Mouse (Mus musculus): ENCODE data around the gene Prop1. TPM values are rescaled to one million over a fixed set of nuclear protein-coding genes. Genes with fewer than 3 reads are reported as not detected.

The Prop1 gene
- not detected in 2 replicates for polyA plus RNA-seq (2012; rRNA removed)

DNA sequence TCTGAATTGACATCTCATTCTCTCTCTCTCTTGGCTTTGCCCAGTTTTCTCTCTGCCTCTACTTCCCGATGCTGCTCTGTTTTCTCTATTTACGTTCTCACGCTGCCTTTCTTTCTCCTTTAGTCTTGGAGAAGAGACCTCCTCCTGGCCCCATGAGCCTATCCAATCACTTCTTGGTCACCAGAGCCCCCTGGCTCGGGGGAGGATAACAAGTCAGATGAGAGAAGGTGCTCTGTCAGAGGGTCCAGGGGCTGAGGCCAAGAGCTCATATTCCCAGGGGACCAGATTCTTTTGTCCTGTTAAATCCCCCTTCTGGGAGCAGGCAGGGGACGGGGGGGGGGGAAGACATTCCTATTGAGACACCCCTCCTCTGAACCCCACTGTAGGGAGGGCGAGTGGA, at the start of gene Prop1:
Gene Prop1 (minus strand): TSS at position 101 of the 400 bp plus-strand sequence.

DNA sequence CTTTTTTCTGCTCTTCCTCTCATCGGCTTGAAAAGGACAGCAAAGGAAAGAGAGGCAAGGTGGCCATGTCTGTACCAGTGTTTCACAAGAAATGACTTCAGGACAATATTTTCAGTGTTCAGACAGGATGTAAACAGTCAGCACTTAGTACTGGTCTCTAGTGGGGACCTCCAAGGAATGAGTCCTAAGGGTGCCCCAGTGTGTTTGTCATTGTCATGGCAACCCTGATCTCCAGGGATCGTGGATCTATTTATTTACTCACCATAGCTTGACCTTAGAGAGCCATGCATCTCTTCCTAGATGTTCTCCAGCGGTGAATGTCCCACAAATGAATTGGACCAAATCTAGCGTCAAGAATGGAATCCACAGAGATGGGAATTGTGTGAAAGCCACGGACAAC, 49.7 kb upstream of the Prop1 start, which contains the start of gene Olfr51:
Gene Olfr51 (plus strand): TSS at position 301 of the 400 bp plus-strand sequence.

DNA sequence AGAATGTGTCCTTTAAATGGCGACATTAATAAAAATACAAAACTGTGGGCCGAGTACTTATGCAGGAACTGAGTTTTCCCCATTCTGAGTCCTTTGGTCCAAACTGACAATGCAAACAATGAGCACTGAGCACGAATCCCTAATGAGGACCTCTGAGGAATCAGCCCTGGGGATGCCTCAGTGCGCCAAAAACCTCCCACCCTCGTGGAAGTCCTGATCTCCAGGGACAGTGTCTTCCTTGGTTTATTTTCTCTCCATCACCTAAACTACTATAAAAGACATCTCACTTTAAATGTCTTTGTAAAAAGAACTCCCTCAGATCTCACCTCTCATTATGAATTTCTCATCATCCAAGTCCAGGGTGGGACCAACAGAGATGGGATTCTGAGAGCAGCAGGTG, 28.1 kb upstream of the Prop1 start, which contains the start of gene Olfr1377:
Gene Olfr1377 (plus strand): TSS at position 301 of the 400 bp plus-strand sequence.

DNA sequence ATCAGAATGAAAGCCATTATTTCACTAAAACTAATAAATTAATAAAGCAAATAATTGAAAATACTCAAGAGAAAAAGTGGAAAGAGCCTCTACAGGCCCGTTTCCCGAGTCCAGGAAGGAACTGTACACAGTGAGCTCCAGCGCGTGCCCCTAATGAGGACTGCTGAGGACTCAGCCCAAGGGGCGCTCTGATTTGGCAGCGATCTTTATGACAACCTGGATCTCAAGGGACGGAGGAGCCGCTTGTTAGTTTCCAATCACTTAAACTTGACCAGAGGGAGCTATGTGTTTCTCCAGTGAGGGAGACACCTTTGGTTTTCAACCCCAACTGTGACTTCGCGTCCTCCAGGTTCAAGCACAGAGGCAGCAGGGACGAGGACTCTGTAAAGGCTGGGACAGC, 12.7 kb upstream of the Prop1 start, which contains the start of gene Olfr1378:
Gene Olfr1378 (plus strand): TSS at position 301 of the 400 bp plus-strand sequence.

DNA sequence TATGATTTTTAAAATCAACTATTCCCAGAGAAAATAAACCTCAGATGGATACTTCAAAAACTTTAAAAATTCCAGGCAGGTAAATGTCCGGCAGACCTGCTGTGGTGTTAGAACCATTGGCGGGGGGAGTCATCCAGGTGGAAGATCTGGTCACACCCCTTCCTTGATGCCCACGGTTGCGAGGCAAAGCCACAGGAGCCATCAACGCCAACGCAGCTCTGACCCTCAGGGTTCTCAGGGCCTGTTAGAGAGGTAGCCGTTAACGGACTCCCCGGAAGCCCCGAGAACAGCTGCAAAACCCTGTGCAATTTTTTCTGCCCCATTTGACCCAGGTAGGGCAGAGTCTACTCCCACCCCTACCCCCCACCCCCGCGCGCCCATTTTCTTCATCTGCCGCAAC, 10.1 kb downstream of the Prop1 start, which contains the start of gene 4933414I15Rik:
Gene 4933414I15Rik (minus strand): TSS at position 260 of the 400 bp plus-strand sequence.

DNA sequence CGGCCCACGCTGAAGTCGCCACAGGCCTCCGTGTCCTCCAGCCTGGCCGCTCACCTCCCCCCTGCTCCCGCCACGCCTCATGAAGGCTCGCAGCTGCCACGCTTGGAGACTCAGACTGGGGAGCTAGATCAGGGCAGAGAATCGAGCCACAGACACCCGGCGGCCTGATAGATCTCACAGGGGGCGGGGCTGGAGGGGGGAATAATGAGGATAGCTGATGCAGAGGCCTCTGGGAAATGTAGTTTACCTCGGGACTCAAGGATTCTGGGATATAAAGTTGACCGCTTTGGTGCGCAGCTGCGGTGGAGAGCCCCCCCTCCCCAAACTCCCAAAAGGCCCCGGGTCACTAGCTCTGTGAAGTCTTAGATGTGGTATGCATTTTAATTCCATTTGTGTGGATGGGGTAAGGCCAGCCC, 22.1 kb downstream of the Prop1 start, which contains the start of gene Zfp354b:
Gene Zfp354b (minus strand): TSS at position 183 of the 416 bp plus-strand sequence.

DNA sequence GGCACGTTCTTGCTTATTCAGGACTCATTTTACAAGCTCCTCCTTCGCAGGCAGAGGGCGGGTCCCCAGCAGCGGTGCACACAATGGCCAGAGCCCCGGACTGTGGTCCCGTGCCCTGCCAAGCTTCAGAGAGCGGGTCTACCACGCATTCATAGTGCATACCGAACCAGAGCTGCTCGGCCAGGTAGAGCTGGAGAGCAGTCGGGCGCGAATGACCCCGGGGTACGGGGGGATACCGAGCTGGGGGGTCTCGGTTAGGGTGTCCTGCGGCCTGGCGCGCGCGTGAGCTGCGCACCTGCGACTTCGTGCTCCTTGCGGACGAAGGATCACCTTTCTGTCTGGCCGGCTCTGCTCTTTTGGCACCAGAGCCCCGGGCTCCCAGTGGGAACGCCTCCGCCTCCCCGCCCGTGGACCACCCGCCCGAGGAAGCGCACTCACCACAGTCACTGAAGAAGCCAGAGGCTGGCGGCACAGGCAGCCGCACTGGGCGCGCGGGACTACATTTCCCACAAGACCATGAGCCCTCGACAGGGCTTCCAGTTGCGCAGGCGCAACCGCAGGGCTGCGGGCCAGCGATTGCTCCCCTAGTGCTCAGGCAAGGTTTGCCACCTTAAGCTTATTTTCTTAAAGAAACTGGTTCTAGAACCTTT, 37.8 kb downstream of the Prop1 start, which contains the start of gene Zfp2:
Gene Zfp2 (minus strand): TSS at position 495 of the 650 bp plus-strand sequence.

Other genes starting within 250 kb of the Prop1 start
- gene Zfp354c, start 126.0 kb downstream of the Prop1 start, polyA plus RNA-seq (2012; rRNA removed), result 35.9 and 38.0 TPM in 2 replicates
- gene Zfp879, start 112.2 kb downstream of the Prop1 start, polyA plus RNA-seq (2012; rRNA removed), result 2.6 and 2.7 TPM in 2 replicates
- 0.03 and 0.05 TPM in 2 replicates for gene Grm6, start 103.1 kb downstream of the Prop1 start, polyA plus RNA-seq (2012; rRNA removed)
- gene Zfp454, start 66.1 kb downstream of the Prop1 start, polyA plus RNA-seq (2012; rRNA removed), result 8.7 and 9.3 TPM in 2 replicates
- 25.9 and 26.2 TPM in 2 replicates for gene Zfp2, start 37.6 kb downstream of the Prop1 start, polyA plus RNA-seq (2012; rRNA removed)
- 3.4 and 3.8 TPM in 2 replicates for gene Zfp354b, start 22.1 kb downstream of the Prop1 start, polyA plus RNA-seq (2012; rRNA removed)
- not detected in 2 replicates for gene 4933414I15Rik, start 10.0 kb downstream of the Prop1 start, polyA plus RNA-seq (2012; rRNA removed)
- gene Olfr1378, start 12.8 kb upstream of the Prop1 start, polyA plus RNA-seq (2012; rRNA removed), result not detected in 2 replicates
- gene Olfr1377, start 28.2 kb upstream of the Prop1 start, polyA plus RNA-seq (2012; rRNA removed), result not detected in 2 replicates
- not detected in 2 replicates for gene Olfr51, start 49.8 kb upstream of the Prop1 start, polyA plus RNA-seq (2012; rRNA removed)
- not detected in 2 replicates for gene Olfr54, start 60.5 kb upstream of the Prop1 start, polyA plus RNA-seq (2012; rRNA removed)
- not detected in 2 replicates for gene Olfr1375, start 94.3 kb upstream of the Prop1 start, polyA plus RNA-seq (2012; rRNA removed)
- gene Zfp354a, start 105.5 kb upstream of the Prop1 start, polyA plus RNA-seq (2012; rRNA removed), result 12.3 and 16.9 TPM in 2 replicates

Data from central nervous system, embryonic 18 days (tissue).